Mouse (Mus musculus): ENCODE results near the gene Gm28035. TPM values are rescaled to one million over a fixed set of nuclear protein-coding genes. Genes with fewer than 3 reads are reported as not detected.

Gene Gm28035
- polyA plus RNA-seq, 1 experiment from 2014 or later: 0.34 TPM

DNA sequence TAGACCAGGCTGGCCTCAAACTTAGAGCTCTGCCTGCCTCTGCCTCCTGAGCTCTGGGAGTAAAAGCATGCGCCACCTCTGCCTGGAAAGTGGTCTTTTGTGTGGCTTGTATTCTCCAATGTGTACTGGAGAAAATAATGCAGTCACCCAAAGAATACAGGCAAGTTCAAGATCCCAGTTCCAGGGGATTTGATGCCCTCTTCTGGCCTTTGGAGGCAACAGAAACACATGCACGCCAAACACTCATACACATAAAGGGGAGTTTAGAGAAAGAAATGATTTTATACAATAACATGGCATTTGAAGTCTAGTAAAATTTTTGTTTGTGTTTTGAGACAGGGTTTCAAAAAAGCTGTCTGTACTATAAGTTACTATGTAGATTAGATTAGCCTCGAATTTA is 59.2 kb downstream of the Gm28035 start:
- H3K9ac ChIP-seq (ENCODE audit: low read length): no peak overlapping the region
- no peak for ATAC-seq
- H3K4me3 ChIP-seq (ENCODE audit: low read depth, low read length): no peak overlapping the region
- no peak for DNase-seq (ENCODE audit: low spot score)
- H3K27ac ChIP-seq (ENCODE audit: low read depth, low read length): no peak overlapping the region
- H3K36me3 ChIP-seq (ENCODE audit: control insufficient read depth, insufficient read depth, low read length): peaks cover 78% of the 10 kb centered on the region
- H3K27me3 ChIP-seq (replicated peaks; ENCODE audit: control insufficient read depth, insufficient read depth, low read length): no peaks in the 10 kb centered on the region
- H3K4me2 ChIP-seq (ENCODE audit: low read length): no peak overlapping the region
- H3K4me1 ChIP-seq (ENCODE audit: control insufficient read depth, insufficient read depth, low read length): no peaks in the 10 kb centered on the region
- H3K9me3 ChIP-seq (replicated peaks; ENCODE audit: control insufficient read depth, low read length): no peaks in the 10 kb centered on the region
- 75% methylated on average over 3 of the region's 3 CpGs for WGBS

DNA sequence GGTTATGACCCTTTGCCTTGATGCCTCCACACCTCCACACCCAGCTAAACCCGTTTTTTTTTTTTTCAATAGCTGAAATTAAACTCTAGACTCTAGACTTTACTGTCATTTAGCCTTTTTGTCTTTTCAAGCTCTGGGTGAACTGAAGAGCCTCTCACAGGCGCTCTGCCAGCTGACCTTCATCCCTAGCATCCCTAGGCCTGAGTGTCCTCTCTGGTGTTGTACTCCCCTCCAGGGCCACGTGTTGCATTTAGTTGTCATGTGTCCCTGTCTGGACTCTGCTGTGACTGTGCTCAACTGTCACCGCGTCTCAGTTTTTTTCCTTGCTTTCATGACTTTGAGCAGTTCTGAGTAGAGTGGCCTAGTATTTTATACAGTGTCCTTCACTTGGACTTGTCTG is 59.6 kb downstream of the Gm28035 start:
- H3K27ac ChIP-seq (ENCODE audit: low read depth, low read length): no peak overlapping the region
- no peak overlapping the region for H3K9ac ChIP-seq (ENCODE audit: low read length)
- no peak overlapping the region for H3K4me3 ChIP-seq (ENCODE audit: low read depth, low read length)
- H3K36me3 ChIP-seq (ENCODE audit: control insufficient read depth, insufficient read depth, low read length): peaks cover 83% of the 10 kb centered on the region
- no peaks in the 10 kb centered on the region for H3K27me3 ChIP-seq (replicated peaks; ENCODE audit: control insufficient read depth, insufficient read depth, low read length)
- no peaks in the 10 kb centered on the region for H3K4me1 ChIP-seq (ENCODE audit: control insufficient read depth, insufficient read depth, low read length)
- DNase-seq (ENCODE audit: low spot score): no peak
- no peak for ATAC-seq
- no peak overlapping the region for H3K4me2 ChIP-seq (ENCODE audit: low read length)
- WGBS: 90% methylated on average over 5 of the region's 5 CpGs
- H3K9me3 ChIP-seq (replicated peaks; ENCODE audit: control insufficient read depth, low read length): no peaks in the 10 kb centered on the region

DNA sequence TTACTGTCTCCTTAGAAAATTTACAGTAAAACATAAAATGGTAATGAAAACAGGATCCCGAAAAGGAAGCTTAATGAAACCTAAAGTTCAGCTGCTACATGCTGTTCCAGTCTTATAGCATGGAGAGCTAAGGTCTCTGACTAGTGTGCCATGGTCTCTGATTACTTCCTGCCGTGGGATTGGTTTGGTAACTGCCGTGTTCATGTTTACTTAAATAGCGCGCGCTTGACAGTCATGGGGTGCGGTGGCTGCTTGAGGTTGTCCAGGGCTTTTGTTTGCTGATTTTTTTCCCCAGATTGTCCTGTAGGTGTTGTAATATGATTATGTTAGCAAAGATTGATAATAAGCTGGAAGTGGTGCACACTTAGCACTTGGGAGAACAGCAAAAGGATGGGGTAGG is 65.7 kb downstream of the Gm28035 start:
- no peak overlapping the region for H3K27ac ChIP-seq (ENCODE audit: low read depth, low read length)
- no peak overlapping the region for H3K9ac ChIP-seq (ENCODE audit: low read length)
- H3K4me1 ChIP-seq (ENCODE audit: control insufficient read depth, insufficient read depth, low read length): no peaks in the 10 kb centered on the region
- no peak overlapping the region for H3K4me3 ChIP-seq (ENCODE audit: low read depth, low read length)
- no peaks in the 10 kb centered on the region for H3K9me3 ChIP-seq (replicated peaks; ENCODE audit: control insufficient read depth, low read length)
- ATAC-seq (no peak), DNase-seq (ENCODE audit: low spot score) (no peak)
- H3K4me2 ChIP-seq (ENCODE audit: low read length): no peak overlapping the region
- 95% methylated on average over 7 of the region's 7 CpGs for WGBS
- no peaks in the 10 kb centered on the region for H3K27me3 ChIP-seq (replicated peaks; ENCODE audit: control insufficient read depth, insufficient read depth, low read length)
- H3K36me3 ChIP-seq (ENCODE audit: control insufficient read depth, insufficient read depth, low read length): peaks cover 100% of the 10 kb centered on the region

GRCm38 (mm10) chr2:30309351-30309750 is 69.0 kb downstream of the Gm28035 start:
- Histone ChIP-seq H3K9ac (ENCODE audit: low read length) (no peak overlapping the region), H3K9me3 (replicated peaks; ENCODE audit: control insufficient read depth, low read length) (no peaks in the 10 kb centered on the region), H3K27me3 (replicated peaks; ENCODE audit: control insufficient read depth, insufficient read depth, low read length) (no peaks in the 10 kb centered on the region), H3K36me3 (ENCODE audit: control insufficient read depth, insufficient read depth, low read length) (peaks cover 99% of the 10 kb centered on the region), H3K4me2 (ENCODE audit: low read length) (no peak overlapping the region), H3K4me3 (ENCODE audit: low read depth, low read length) (no peak overlapping the region), H3K27ac (ENCODE audit: low read depth, low read length) (no peak overlapping the region), H3K4me1 (ENCODE audit: control insufficient read depth, insufficient read depth, low read length) (no peaks in the 10 kb centered on the region)
- no peak for DNase-seq (ENCODE audit: low spot score)
- no peak for ATAC-seq
- 89% methylated on average over 3 of the region's 3 CpGs for WGBS

- H3K9ac ChIP-seq (ENCODE audit: low read length): no peak overlapping the region
- no peaks in the 10 kb centered on the region for H3K9me3 ChIP-seq (replicated peaks; ENCODE audit: control insufficient read depth, low read length)
- ATAC-seq: no peak
- H3K27me3 ChIP-seq (replicated peaks; ENCODE audit: control insufficient read depth, insufficient read depth, low read length): no peaks in the 10 kb centered on the region
- H3K36me3 ChIP-seq (ENCODE audit: control insufficient read depth, insufficient read depth, low read length): peaks cover 99% of the 10 kb centered on the region
- 88% methylated on average over 2 of the region's 2 CpGs for WGBS
- H3K4me3 ChIP-seq (ENCODE audit: low read depth, low read length): no peak overlapping the region
- H3K4me1 ChIP-seq (ENCODE audit: control insufficient read depth, insufficient read depth, low read length): no peaks in the 10 kb centered on the region
- no peak overlapping the region for H3K4me2 ChIP-seq (ENCODE audit: low read length)
- H3K27ac ChIP-seq (ENCODE audit: low read depth, low read length): no peak overlapping the region
- DNase-seq (ENCODE audit: low spot score): no peak
Measured at GRCm38 (mm10) chr2:30311481-30311880, 71.1 kb downstream of the Gm28035 start.

DNA sequence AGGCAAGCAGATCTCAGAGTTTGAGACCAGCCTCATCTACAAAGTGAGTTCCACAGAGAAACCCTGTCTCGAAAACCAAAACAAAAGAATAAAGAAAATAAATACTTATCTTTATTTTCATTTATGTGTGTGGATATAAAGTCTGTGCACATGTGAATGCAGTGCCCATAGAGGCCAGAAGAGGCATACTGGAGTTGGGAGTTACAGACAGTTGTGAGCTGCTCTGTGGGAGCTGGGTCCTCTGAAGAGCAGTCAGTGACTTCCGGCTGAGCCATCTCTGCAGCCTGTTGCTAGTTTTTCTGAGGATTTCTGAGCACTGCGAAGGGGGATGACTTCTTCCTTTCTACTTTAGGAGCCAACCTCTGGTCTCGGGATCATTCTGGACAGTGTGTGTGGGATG is 75.8 kb downstream of the Gm28035 start:
- ATAC-seq: no peak
- no peaks in the 10 kb centered on the region for H3K9me3 ChIP-seq (replicated peaks; ENCODE audit: control insufficient read depth, low read length)
- H3K4me1 ChIP-seq (ENCODE audit: control insufficient read depth, insufficient read depth, low read length): no peaks in the 10 kb centered on the region
- no peak overlapping the region for H3K9ac ChIP-seq (ENCODE audit: low read length)
- no peaks in the 10 kb centered on the region for H3K27me3 ChIP-seq (replicated peaks; ENCODE audit: control insufficient read depth, insufficient read depth, low read length)
- no peak overlapping the region for H3K4me2 ChIP-seq (ENCODE audit: low read length)
- no peak overlapping the region for H3K27ac ChIP-seq (ENCODE audit: low read depth, low read length)
- DNase-seq (ENCODE audit: low spot score): no peak
- H3K4me3 ChIP-seq (ENCODE audit: low read depth, low read length): no peak overlapping the region
- H3K36me3 ChIP-seq (ENCODE audit: control insufficient read depth, insufficient read depth, low read length): peaks cover 88% of the 10 kb centered on the region
- 91% methylated on average over 4 of the region's 4 CpGs for WGBS

DNA sequence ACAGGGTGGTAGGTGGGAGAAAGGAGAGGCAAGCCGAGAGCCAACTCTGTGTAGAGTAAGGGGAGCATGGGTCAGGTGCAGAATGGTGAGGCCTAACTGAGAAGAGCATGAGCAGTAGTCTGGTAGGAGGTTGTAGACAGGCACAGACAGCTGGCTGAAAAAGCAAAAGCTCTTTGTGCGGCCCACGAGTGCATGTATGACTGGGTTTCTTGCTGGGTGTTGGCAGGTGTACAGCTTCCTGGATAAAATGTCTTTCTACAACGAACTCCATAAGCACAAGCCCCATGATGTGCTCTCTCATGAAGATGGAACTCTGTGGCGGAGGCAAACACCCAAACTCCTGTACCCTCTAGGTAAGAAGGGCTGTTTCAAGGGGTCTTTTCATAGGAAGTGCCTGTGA is 76.6 kb downstream of the Gm28035 start:
- Histone ChIP-seq H3K27me3 (replicated peaks; ENCODE audit: control insufficient read depth, insufficient read depth, low read length) (no peaks in the 10 kb centered on the region), H3K4me2 (ENCODE audit: low read length) (no peak overlapping the region), H3K9ac (ENCODE audit: low read length) (no peak overlapping the region), H3K27ac (ENCODE audit: low read depth, low read length) (no peak overlapping the region), H3K4me1 (ENCODE audit: control insufficient read depth, insufficient read depth, low read length) (no peaks in the 10 kb centered on the region), H3K9me3 (replicated peaks; ENCODE audit: control insufficient read depth, low read length) (no peaks in the 10 kb centered on the region), H3K36me3 (ENCODE audit: control insufficient read depth, insufficient read depth, low read length) (peaks cover 89% of the 10 kb centered on the region), H3K4me3 (ENCODE audit: low read depth, low read length) (no peak overlapping the region)
- DNase-seq (ENCODE audit: low spot score) (no peak), ATAC-seq (no peak)
- WGBS: 93% methylated on average over 5 of the region's 5 CpGs

GRCm38 (mm10) chr2:30319260-30319659 is 78.9 kb downstream of the Gm28035 start:
- no peaks in the 10 kb centered on the region for H3K27me3 ChIP-seq (replicated peaks; ENCODE audit: control insufficient read depth, insufficient read depth, low read length)
- H3K9ac ChIP-seq (ENCODE audit: low read length): no peak overlapping the region
- DNase-seq (ENCODE audit: low spot score) (no peak), ATAC-seq (no peak)
- no peaks in the 10 kb centered on the region for H3K4me1 ChIP-seq (ENCODE audit: control insufficient read depth, insufficient read depth, low read length)
- 93% methylated on average over 4 of the region's 4 CpGs for WGBS
- peaks cover 89% of the 10 kb centered on the region for H3K36me3 ChIP-seq (ENCODE audit: control insufficient read depth, insufficient read depth, low read length)
- no peak overlapping the region for H3K4me3 ChIP-seq (ENCODE audit: low read depth, low read length)
- no peaks in the 10 kb centered on the region for H3K9me3 ChIP-seq (replicated peaks; ENCODE audit: control insufficient read depth, low read length)
- H3K4me2 ChIP-seq (ENCODE audit: low read length): no peak overlapping the region
- no peak overlapping the region for H3K27ac ChIP-seq (ENCODE audit: low read depth, low read length)

DNA sequence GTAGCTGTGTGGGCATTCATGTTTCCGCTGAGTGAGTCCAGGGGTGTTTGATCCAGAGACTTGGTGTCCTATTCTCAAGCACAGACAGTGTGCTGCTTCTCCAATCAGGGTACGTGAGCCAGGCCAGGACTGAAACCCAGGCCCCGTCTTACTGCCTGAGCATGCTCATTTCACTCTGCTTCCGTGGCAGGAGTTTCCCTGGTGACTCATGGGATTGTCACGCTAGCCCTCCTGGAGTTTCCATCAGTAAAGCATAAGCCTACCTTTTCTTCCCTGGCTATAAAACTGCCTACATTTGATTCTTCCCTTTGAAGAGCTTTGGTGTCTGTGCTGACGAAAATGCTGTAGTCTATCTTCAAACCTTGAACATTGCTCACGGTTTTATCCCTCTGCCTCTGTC is 82.7 kb downstream of the Gm28035 start:
- H3K4me3 ChIP-seq (ENCODE audit: low read depth, low read length): no peak overlapping the region
- no peak overlapping the region for H3K4me2 ChIP-seq (ENCODE audit: low read length)
- no peak for ATAC-seq
- peaks cover 88% of the 10 kb centered on the region for H3K36me3 ChIP-seq (ENCODE audit: control insufficient read depth, insufficient read depth, low read length)
- no peaks in the 10 kb centered on the region for H3K27me3 ChIP-seq (replicated peaks; ENCODE audit: control insufficient read depth, insufficient read depth, low read length)
- H3K9me3 ChIP-seq (replicated peaks; ENCODE audit: control insufficient read depth, low read length): no peaks in the 10 kb centered on the region
- H3K27ac ChIP-seq (ENCODE audit: low read depth, low read length): no peak overlapping the region
- no peaks in the 10 kb centered on the region for H3K4me1 ChIP-seq (ENCODE audit: control insufficient read depth, insufficient read depth, low read length)
- WGBS: 91% methylated on average over 7 of the region's 7 CpGs
- no peak overlapping the region for H3K9ac ChIP-seq (ENCODE audit: low read length)
- no peak for DNase-seq (ENCODE audit: low spot score)
